Mouse (Mus musculus) A20 (cell line): ENCODE data around the gene Etv6.

ENCODE experiments used
- DNase-seq: peaks from one replicate; pipeline ENCODE4 v3.0.0-alpha.2; 2011; ENCODE audit warnings: low read depth, low spot score

The Etv6 gene

DNA sequence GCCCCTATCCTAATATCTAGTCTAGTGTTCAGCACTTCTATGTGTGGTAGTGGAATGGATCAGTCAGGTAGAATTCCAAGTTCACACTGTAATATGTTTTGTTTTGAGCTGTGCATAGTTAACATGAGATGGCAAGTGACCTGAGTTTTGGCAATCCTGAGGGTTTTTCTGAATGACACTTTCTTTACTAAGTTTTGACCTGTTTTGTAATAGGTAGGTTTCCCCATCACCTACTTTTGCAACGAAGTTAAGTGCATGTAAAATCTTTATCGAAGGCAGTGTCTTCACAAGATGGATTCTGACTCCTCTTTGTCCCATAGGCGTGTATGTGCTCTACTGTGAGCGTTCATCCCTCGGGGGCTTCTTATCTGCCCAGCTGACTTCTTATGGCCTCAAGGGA, 74.7 kb downstream of the Etv6 start:
- DNase-seq = no peak

DNA sequence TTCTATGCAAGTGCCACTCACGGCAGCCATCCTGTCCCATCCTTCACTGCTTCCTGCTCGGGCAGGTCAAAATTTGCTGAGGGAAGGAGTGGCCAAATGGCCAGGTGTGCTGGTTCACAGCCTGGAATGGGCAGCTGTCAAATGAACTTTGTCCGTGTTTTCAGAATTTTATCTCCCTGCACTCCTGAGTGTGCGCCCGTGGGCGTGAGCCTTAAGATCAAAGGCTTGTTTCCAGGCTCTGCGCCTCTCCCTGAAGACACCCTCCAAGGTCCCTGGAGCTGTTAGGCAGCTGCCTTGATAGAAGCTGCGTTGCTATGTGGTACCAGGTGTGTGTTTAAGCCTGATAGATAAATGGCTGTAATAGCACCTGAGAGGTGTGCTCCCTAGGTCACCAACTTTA, 76.1 kb downstream of the Etv6 start:
- DNase-seq = no peak

- no peak for DNase-seq
Measured at GRCm38 (mm10) chr6:134112753-134113152, 77.3 kb downstream of the Etv6 start.

DNA sequence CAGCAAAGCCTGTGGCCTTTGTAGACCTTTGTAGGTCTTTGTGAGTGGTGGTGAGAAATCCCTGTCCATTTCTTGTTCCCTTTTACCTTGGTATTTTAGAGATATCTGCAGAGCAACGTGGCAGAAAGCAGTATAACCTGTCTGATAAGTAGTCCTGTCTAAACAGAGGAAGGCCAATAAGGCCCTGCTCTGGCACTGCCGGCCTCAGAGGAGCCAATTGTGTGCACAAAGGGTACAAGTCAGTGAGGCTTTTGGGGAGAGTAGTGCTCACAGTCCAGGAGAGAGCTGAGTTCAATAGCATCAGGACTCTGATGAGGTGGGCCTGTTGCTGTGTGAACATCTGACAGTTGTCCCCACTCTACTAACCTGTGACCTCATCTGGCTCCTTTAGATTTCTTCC, 77.7 kb downstream of the Etv6 start:
- DNase-seq = no peak

DNA sequence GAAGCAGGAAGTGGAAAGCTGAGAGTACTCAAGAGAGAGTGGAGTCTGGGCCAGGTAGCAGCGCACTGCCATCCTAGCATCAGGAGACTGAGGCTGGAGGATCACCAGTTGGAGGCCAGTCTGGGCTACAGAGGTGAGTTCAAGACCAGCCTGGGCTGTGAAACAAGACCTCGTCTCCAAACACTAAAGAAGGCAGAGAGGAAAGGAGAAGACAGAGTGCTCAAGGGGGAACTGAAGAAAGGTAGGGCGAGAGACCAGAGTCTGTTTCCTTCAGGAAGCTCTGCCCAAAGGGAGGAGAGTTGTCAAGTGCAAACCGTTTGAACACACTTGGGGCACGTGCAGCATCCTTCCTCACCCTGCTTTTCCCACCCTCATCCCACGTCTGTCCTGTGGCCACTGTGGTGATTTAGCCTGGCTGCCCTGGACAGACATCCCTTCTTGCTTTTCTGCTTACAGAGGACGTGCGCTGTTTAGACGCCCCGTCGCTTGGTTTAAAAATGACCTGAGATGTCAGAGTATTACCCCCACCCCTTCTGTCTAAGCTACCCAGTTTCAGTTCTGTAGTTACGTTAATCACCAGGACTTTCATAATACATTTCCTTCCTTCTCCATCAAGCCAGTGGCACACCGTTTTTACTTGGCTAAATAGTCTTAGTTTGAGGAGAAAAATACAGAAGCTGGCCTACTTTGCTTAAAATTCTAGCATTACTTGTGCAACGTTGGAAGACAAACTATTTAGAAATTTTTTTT, 79.9 kb downstream of the Etv6 start:
- DNase-seq = peak; percentile 78

DNA sequence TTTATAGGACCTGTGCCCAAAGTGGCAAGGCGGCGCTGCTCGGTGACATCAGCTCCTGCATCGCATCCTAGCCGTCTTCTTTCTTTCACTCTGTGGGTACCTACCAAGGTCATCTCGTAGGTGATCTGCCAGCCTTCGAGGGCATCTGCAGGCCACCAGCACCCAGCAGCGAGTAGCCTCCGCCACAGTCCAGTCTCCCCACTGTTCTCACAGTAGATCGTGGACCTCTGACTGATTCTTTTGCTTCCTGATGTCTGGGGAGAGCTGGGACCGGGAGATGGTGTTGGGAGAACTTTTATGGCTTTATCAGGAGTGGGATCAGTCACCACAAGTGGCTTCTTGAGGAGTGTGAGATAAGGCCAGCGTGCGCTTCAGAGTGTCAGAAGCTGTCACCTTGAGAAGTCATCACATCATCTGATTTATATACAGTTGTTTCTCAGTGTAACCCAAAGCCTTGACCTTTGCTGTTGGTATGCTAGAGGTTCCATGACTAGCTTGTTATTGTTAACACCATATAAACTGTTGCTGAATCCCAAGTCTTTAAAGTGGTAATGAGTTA, 82.0 kb downstream of the Etv6 start:
- no peak for DNase-seq

DNA sequence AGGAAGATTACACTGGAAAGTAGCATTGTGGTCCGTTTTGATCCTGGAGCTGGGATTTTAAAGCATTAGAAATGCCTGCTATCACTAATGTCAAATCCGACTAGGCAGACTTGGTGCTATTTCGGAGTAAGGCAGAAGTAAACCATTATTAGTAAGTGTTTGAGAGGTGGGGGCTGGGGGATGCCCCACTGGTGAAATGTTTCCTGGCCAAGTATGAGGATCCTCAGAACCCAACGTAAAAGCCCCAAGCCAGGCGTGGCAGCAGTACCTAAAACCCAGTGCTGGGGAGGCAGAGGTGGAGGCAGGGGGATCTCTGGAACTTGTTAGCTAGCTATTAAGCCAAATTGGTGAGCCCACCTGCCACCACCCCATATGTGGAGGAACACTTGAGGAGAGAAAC, 83.0 kb downstream of the Etv6 start:
- no peak for DNase-seq

GRCm38 (mm10) chr6:134119136-134119535, 83.6 kb downstream of the Etv6 start:
- DNase-seq = no peak

GRCm38 (mm10) chr6:134120227-134120626, 84.7 kb downstream of the Etv6 start:
- DNase-seq = no peak

DNA sequence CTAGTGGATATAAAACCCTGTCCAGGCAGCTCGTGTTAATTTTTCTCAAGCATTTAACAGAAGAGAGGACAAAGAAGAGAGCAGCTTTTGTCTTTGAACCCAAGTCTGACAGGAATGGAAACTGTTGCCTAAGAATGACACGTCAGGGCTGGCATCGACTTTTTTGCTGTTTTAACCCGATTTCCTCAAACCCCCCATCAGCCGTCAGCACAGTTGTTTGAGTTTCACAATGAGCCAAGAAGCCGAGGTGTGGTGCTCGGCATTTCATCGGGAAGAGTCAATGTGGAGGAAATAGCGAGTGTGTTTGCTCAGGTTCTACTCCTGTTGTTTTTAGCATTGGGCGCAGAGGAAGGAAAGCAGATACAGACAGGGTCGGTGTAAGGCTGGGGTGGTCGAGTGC, 85.2 kb downstream of the Etv6 start:
- no peak for DNase-seq

GRCm38 (mm10) chr6:134122945-134123344, 87.4 kb downstream of the Etv6 start:
- peak; percentile 52 for DNase-seq

GRCm38 (mm10) chr6:134123474-134123873, 88.0 kb downstream of the Etv6 start:
- no peak for DNase-seq

GRCm38 (mm10) chr6:134124256-134124655, 88.8 kb downstream of the Etv6 start:
- no peak for DNase-seq

GRCm38 (mm10) chr6:134127996-134128395, 92.5 kb downstream of the Etv6 start:
- DNase-seq = no peak

DNA sequence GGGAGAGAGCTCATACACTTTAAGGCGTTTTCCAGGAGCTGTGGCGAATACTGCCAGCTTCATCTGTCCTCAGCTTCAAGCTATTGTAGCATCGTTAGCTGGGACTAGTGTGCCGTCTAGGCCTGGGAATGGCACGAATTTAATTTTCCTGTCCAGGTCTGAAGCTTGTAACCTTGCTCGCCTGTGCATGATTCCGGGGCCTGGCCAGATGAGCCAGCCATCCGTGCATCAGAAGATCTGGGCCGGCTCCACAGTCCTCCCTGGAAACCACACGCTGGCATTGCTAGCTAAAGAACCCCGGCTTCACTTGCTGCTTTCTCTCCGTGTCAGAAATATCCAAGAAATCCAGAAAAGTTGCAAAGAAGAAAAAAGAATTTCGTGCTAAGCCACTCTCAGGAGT, 93.1 kb downstream of the Etv6 start:
- no peak for DNase-seq

DNA sequence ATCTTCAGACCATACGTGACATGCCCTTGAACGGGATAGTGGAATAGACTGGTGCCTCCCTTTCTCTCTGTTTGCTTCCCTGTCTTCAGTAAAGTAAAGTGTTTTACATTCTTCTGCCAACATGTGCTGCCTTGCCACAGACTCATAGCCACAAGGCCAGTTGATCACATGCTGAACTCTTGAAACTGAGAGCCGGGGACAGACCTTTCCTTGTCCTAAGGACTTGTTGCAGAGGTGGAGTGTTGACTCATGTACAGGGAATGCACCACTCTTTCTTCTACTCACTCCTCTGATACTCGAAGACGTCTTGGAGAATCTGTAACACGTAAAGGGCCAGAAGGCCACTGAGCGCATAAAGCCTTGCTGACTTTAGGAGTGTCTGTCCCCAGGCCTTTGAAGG, 94.3 kb downstream of the Etv6 start:
- DNase-seq = no peak

DNA sequence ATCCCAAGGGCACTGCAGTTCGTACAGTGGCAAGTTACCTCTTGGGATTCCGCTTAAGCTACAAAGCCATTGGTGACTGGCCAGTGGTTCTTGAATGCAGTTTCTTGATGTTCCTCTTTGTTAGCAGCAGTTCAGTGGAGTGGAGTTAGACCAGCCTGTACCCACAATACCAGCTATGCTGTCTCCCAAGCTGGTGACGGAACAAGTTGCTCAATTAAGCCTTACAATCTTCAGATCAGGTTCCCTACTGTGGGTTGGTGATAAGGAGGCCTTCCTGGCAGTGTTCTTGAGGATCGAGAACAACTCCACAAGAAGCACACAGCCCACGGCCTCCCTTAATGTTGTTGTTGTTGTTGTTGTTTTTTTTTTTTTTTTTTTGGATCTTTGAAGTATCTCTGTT, 95.3 kb downstream of the Etv6 start:
- no peak for DNase-seq

GRCm38 (mm10) chr6:134131601-134132000, 96.1 kb downstream of the Etv6 start:
- DNase-seq = no peak

- no peak for DNase-seq
Measured at GRCm38 (mm10) chr6:134133756-134134155, 98.3 kb downstream of the Etv6 start.

DNA sequence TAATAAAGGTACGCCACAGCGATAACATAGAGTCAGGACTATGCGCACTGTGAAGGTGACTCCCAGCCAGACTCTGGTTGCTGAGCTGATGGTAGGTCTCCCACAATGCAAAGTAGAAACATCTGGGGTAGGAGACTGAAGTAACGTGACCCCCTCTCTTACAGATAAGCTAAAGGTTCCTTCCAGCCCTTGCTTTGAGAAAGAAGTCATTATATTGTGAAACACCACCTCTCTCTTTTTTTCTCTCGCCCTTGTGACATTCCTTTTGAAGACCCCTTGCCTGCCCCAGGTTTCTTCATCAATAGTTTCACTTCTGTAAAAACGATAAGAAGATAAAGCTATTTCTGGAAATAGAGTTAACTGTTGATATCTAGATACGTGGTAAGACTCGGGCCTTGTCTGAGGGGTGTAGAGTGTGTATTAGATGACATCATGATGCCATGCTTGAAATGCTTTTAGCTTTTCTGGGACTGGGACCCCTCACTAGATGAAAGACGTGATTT, 99.4 kb downstream of the Etv6 start:
- peak; percentile 66 for DNase-seq

GRCm38 (mm10) chr6:134136315-134136714, 100.8 kb downstream of the Etv6 start:
- no peak for DNase-seq

DNA sequence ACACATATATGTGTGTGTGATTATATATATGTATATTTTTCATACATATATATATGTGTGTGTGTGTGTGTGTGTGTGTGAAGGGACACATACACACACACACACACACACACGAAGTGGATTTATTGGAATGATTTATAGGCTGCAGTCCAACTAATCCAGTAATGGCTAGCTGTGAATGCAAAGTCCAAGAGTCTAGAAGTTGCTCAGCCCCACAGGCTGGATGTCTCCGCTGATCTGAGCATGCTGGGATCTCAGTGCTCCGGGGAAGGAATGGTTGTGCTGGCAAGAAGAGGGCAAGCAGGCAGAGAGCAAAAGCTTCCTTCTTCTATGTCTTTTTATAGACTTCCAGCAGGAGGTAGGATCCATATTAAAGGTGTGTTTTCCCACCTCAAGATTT, 103.9 kb downstream of the Etv6 start:
- DNase-seq = no peak
